Comparison of ENCODE assay signal across 19 mouse cellular contexts in genomic region chr10:77145946-77146345, GRCm38 (mm10). TPM values are rescaled to one million over a fixed set of nuclear protein-coding genes. Genes with fewer than 3 reads are reported as not detected.
DNase-seq lines count a peak whose midpoint lies in the region; ATAC-seq and TF ChIP-seq lines count a peak whose summit lies in the region.
"Had no signal": no experiment of that assay in that cellular context is flagged by ENCODE, and none has a peak within 500 bp of the region (broad histone marks: within the 10 kb centered on the region; RNA-seq: fewer than 3 reads in every experiment).

No protein-coding gene starts in this region.

- no peak overlapping the region for H3K4me2 ChIP-seq in liver, embryonic 11.5 days
- H3K4me2 ChIP-seq: forebrain, embryonic 15.5 days; heart, embryonic 12.5 days; hindbrain, embryonic 12.5 days had no signal

- no peaks in the 10 kb centered on the region for H3K9me3 ChIP-seq in liver, embryonic 11.5 days (ENCODE audit: control insufficient read depth, low read length)
- H3K9me3 ChIP-seq in ES-Bruce4 (replicated peaks; ENCODE audit: control insufficient read depth, insufficient read depth, low read length, poor library complexity, severe bottlenecking) = no peaks in the 10 kb centered on the region
- H3K9me3 ChIP-seq: forebrain, embryonic 15.5 days; hindbrain, embryonic 12.5 days had no signal

- TF ChIP-seq POLR2A in kidney, adult 2 months (IDR thresholded peaks at IDR 0.05; ENCODE audit: low read depth, low read length) = no peak
- TF ChIP-seq POLR2A in liver, adult 2 months (IDR thresholded peaks at IDR 0.05; ENCODE audit: extremely low read depth, insufficient read depth, low read length) = no peak
- TF ChIP-seq POLR2A in ES-Bruce4 (IDR thresholded peaks at IDR 0.05; ENCODE audit: insufficient read depth, low read length) = no peak

- 68% methylated on average over 1 of the region's 1 CpGs for WGBS in kidney, adult 2 months
- 23% methylated on average over 1 of the region's 1 CpGs for WGBS in liver, adult 2 months
- WGBS in liver, embryonic 11.5 days = 63% methylated on average over 1 of the region's 1 CpGs

- H3K9ac ChIP-seq in liver, adult 2 months (ENCODE audit: low read depth, low read length) = no peak overlapping the region
- H3K9ac ChIP-seq in liver, embryonic 11.5 days (ENCODE audit: low read depth, low read length) = no peak overlapping the region
- H3K9ac ChIP-seq in ES-Bruce4 (ENCODE audit: low read depth, poor library complexity, severe bottlenecking) = 0 out of 2 replicates have a peak overlapping the region, but pooled peaks have one; percentile 16
- H3K9ac ChIP-seq: forebrain, embryonic 15.5 days; heart, embryonic 12.5 days; hindbrain, embryonic 12.5 days had no signal

- H3K27ac ChIP-seq in kidney, adult 2 months (ENCODE audit: insufficient read depth, low read depth, low read length) = peak overlapping the region; percentile 27; the same call in 1 of the 2 replicates
- peak overlapping the region; percentile 57 for H3K27ac ChIP-seq in liver, adult 2 months (replicated peaks; ENCODE audit: insufficient read depth, low read depth, low read length)
- no peak overlapping the region for H3K27ac ChIP-seq in liver, embryonic 11.5 days (ENCODE audit: low read depth, low read length)
- peak overlapping the region; percentile 74 for H3K27ac ChIP-seq in ES-Bruce4 (ENCODE audit: insufficient read depth, low read length)
- H3K27ac ChIP-seq: forebrain, embryonic 15.5 days; hindbrain, embryonic 12.5 days had no signal

- TF ChIP-seq CTCF in kidney, adult 2 months (conservative IDR thresholded peaks at IDR 0.05; ENCODE audit: insufficient read depth, insufficient read length, low read depth, low read length) = no peak
- no peak for TF ChIP-seq CTCF in liver, adult 2 months (IDR thresholded peaks at IDR 0.05; ENCODE audit: low read depth, low read length)
- no peak for TF ChIP-seq CTCF in ES-Bruce4 (IDR thresholded peaks at IDR 0.05; ENCODE audit: low read depth, low read length)

- H3K79me2 ChIP-seq in liver, adult 2 months (ENCODE audit: control insufficient read depth, insufficient read depth, low read length) = no peaks in the 10 kb centered on the region

- TF ChIP-seq EP300 in ES-Bruce4 (IDR thresholded peaks at IDR 0.05; ENCODE audit: insufficient read depth, low read depth, low read length) = peak; percentile 30; the same call in 1 of the 2 replicates

- peaks cover 51% of the 10 kb centered on the region for H3K4me1 ChIP-seq in kidney, adult 2 months (ENCODE audit: control insufficient read depth, insufficient read depth, low read length)
- H3K4me1 ChIP-seq in liver, adult 2 months (ENCODE audit: control insufficient read depth, insufficient read depth, low read length) = peaks cover 20% of the 10 kb centered on the region
- H3K4me1 ChIP-seq in liver, embryonic 11.5 days (replicated peaks; ENCODE audit: control insufficient read depth, insufficient read depth, low read length) = peaks cover 17% of the 10 kb centered on the region
- H3K4me1 ChIP-seq in ES-Bruce4 (ENCODE audit: control insufficient read depth, insufficient read depth, low read length) = peaks cover 33% of the 10 kb centered on the region

- DNase-seq in kidney, adult 2 months = no peak
- no peak for DNase-seq in kidney, postnatal 10 days
- DNase-seq in liver, adult 2 months (ENCODE audit: extremely low read depth, low read depth, low spot score) = peak; percentile 76
- no peak for DNase-seq in liver, embryonic 11.5 days (ENCODE audit: low spot score)
- peak; percentile 62 for DNase-seq in ES-CJ7 (ENCODE audit: low read depth, low spot score)
- DNase-seq in yolk sac, embryonic 10.5 days (ENCODE audit: low spot score) = no peak
- no peak for DNase-seq in thymus, postnatal 36 days
- DNase-seq: adrenal gland, adult 2 months; adrenal gland, postnatal 25 days; cerebellum, adult 18-20 months; cerebellum, adult 9-11 months; cerebellum, postnatal 36 days; gastrocnemius, postnatal 10 days; heart, adult 18-20 months had no signal

- no peak overlapping the region for H3K4me3 ChIP-seq in kidney, adult 2 months (ENCODE audit: insufficient read depth, low read depth, low read length)
- no peak overlapping the region for H3K4me3 ChIP-seq in liver, adult 2 months (ENCODE audit: insufficient read depth, low read depth, low read length)
- H3K4me3 ChIP-seq in liver, embryonic 11.5 days (ENCODE audit: low read depth, low read length) = no peak overlapping the region
- no peak overlapping the region for H3K4me3 ChIP-seq in ES-Bruce4 (ENCODE audit: low read depth, low read length)
- H3K4me3 ChIP-seq: forebrain, embryonic 15.5 days; heart, embryonic 12.5 days; hindbrain, embryonic 12.5 days had no signal

- ATAC-seq in liver, embryonic 11.5 days (replicated peaks; ENCODE audit: low FRiP score) = no peak
- ATAC-seq: forebrain, embryonic 15.5 days; hindbrain, embryonic 16.5 days had no signal

- H3K27me3 ChIP-seq in kidney, adult 2 months (replicated peaks; ENCODE audit: control insufficient read depth, insufficient read depth, low read length) = no peaks in the 10 kb centered on the region
- H3K27me3 ChIP-seq in liver, adult 2 months (ENCODE audit: control insufficient read depth, insufficient read depth, low read length) = no peaks in the 10 kb centered on the region
- no peaks in the 10 kb centered on the region for H3K27me3 ChIP-seq in liver, embryonic 11.5 days (replicated peaks; ENCODE audit: control insufficient read depth, insufficient read depth, low read length)
- no peaks in the 10 kb centered on the region for H3K27me3 ChIP-seq in ES-Bruce4 (ENCODE audit: control insufficient read depth, insufficient read depth, low read length, poor library complexity, severe bottlenecking)
- H3K27me3 ChIP-seq: forebrain, embryonic 15.5 days; heart, embryonic 12.5 days; hindbrain, embryonic 12.5 days had no signal

- no peaks in the 10 kb centered on the region for H3K36me3 ChIP-seq in kidney, adult 2 months (ENCODE audit: control insufficient read depth, insufficient read depth, low read length)
- H3K36me3 ChIP-seq in liver, adult 2 months (ENCODE audit: control insufficient read depth, insufficient read depth, low read length) = no peaks in the 10 kb centered on the region
- no peaks in the 10 kb centered on the region; the same call in 1 of the 2 replicates for H3K36me3 ChIP-seq in liver, embryonic 11.5 days (ENCODE audit: control insufficient read depth, insufficient read depth, low read length)
- H3K36me3 ChIP-seq in ES-Bruce4 (ENCODE audit: control insufficient read depth, insufficient read depth, low read length, poor library complexity, severe bottlenecking) = no peaks in the 10 kb centered on the region
- H3K36me3 ChIP-seq: forebrain, embryonic 15.5 days; hindbrain, embryonic 12.5 days had no signal

RNA-seq across cellular contexts. Expression of gene Col18a1, which starts 20.4 kb away (rescaled TPM):
- polyA plus RNA-seq in kidney, adult 2 months (2012; rRNA removed) = 114 and 138 TPM in 2 replicates
- total RNA-seq in liver, adult 2 months (2014; rRNA removed) = 260 and 348 TPM in 2 replicates
- 452 and 472 TPM in 2 replicates for polyA plus RNA-seq in liver, adult 2 months (2012; rRNA removed)
- 55.3 and 60.2 TPM in 2 replicates for polyA plus RNA-seq in liver, embryonic 11.5 days (2014; fragmentation: Nextera tagmentation; extraction: Ambion mirVana)
- 273 and 285 TPM in 2 replicates for polyA plus RNA-seq in ES-Bruce4 (2011; ENCODE audit: insufficient read depth, insufficient read length, low read depth, missing spikeins)

Comparison
In these comparisons a context has a peak if more than half of its experiments do, and no peak if none do; other contexts are left out.
1. DNase-seq: peak in liver, adult 2 months (single experiment) and ES-CJ7 (single experiment); none in kidney, adult 2 months (single experiment), kidney, postnatal 10 days (single experiment), liver, embryonic 11.5 days (single experiment), yolk sac, embryonic 10.5 days (single experiment) and thymus, postnatal 36 days (0 of 2).